Mouse (Mus musculus): ENCODE measurements around the gene Ubqln4.

The Ubqln4 gene

GRCm38 (mm10) chr3:88541622-88542401 is 11.7 kb upstream of the Ubqln4 start:
- no peak for DNase-seq (ENCODE audit: extremely low spot score, low spot score)

DNA sequence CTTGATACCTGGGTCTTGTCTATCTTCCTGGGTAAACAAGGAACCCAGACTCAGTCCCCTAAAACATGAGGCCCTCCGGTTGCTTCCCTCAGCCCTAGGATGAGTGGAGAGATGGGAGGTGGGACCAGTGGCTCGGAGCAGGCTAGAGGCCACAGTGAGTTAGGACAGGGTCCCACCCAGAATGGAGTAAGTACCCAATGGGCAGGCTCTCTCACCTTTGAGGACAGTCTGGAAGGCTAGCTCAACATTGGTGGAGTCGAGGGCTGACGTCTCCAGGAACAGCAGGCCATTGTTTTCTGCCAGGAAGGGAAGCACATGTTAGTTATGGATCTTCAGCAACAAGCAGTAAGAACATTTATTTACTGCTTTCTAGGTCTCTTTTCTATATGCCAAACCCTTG is 11.1 kb upstream of the Ubqln4 start:
- no peak for DNase-seq (ENCODE audit: extremely low spot score, low spot score)

DNA sequence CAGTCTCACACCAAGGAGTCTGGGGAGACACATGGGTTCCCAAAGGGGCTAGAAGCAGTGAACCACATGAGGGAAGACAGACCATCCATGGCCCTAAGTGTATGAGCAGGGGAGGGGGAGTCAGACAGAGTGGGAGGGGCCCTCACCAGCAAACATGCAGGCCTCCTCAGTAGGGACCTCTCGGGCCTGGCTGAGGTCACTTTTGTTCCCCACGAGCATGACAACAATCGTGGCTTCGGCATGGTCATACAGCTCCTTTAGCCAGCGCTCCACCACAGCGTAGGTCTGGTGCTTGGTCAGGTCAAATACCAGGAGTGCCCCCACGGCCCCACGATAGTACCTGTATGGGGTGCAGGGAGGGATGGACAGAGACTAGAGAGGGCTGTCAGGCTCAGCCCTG is 10.4 kb upstream of the Ubqln4 start:
- no peak for DNase-seq (ENCODE audit: extremely low spot score, low spot score)

GRCm38 (mm10) chr3:88543651-88544410 is 9.7 kb upstream of the Ubqln4 start:
- no peak for DNase-seq (ENCODE audit: extremely low spot score, low spot score)

- DNase-seq (ENCODE audit: extremely low spot score, low spot score), result no peak
Measured at GRCm38 (mm10) chr3:88544514-88544913, 9.0 kb upstream of the Ubqln4 start.

DNA sequence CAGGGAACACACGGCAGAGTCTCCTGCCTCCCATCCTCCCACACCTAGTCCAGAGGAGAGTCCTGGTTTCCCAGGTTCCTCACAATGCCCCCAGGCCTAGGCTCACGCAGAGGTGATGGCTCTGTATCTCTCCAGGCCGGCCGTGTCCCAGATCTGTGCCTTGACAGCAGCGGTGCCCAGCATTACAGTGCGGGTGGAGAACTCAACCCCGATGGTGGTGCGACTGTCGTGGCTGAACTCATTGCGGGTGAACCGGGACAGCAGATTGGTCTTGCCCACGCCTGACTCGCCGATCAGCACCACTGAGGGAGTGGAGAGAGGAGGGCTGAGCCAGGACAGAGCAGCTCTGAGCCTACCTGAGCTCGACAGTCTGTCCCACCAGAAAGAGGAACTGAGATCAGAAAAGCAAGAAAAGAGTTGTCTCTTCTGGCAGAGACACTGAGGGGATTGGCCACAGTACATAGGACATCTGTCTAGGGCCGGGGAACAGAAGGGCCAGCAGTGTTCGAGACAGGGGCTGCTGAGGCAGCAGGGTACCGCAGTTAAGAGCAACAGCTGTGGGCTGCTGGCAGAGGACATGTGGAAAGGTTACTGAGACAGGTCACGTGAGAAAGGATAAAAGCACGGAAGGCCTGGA is 8.5 kb upstream of the Ubqln4 start:
- DNase-seq (ENCODE audit: extremely low spot score, low spot score), result no peak

DNA sequence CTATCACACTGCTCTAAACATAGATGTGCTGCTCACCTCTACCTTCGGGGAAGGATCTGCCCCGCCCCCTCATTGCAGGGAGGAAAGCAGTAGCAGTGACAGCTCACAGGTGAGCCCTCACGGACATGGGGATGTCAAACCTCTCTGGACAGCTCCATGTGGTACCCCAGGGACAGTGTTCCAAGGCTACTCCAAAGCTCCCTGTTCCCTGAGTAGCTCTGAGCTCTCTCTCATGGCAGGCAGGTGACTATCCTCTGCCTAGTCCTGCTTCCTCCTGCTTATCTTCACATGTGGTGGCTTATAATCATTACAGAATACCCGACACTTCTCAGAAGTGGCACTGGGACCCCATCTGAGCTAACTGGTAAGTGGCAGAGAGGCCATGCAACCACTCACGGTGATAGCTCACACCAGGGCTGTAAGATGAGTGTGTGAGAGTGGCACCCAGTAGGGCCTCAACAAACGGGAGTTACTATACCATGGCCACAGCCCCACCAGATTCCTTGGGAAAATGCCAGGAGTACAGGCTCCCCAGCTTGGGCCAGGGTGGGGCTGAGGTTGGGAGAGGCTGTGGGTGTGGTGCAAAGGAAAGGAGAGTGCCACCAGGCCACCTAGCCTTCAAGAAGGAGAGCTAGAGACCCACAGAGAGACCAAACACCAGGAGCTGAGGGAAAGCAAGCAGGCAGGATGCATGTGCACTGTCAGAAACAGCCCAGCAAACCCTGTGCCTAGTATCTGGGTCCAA is 6.7 kb upstream of the Ubqln4 start:
- no peak for DNase-seq (ENCODE audit: extremely low spot score, low spot score)

GRCm38 (mm10) chr3:88548180-88548917 is 5.2 kb upstream of the Ubqln4 start, which contains the start of gene Rab25:
Gene Rab25 (minus strand): TSS chr3:88548300.
- no peak for DNase-seq (ENCODE audit: extremely low spot score, low spot score)

GRCm38 (mm10) chr3:88551586-88551985 is 2.0 kb upstream of the Ubqln4 start:
- no peak for DNase-seq (ENCODE audit: extremely low spot score, low spot score)

GRCm38 (mm10) chr3:88552082-88552645 is 1.4 kb upstream of the Ubqln4 start:
- no peak for DNase-seq (ENCODE audit: extremely low spot score, low spot score)

GRCm38 (mm10) chr3:88552676-88553524 is 658 bp upstream of the Ubqln4 start, which contains the start of gene Lamtor2:
Gene Lamtor2 (minus strand): TSS chr3:88553074.
- peak; percentile 96 for DNase-seq (ENCODE audit: extremely low spot score, low spot score)

- DNase-seq (ENCODE audit: extremely low spot score, low spot score), result no peak
Measured at GRCm38 (mm10) chr3:88553880-88554586, 475 bp downstream of the Ubqln4 start.

DNA sequence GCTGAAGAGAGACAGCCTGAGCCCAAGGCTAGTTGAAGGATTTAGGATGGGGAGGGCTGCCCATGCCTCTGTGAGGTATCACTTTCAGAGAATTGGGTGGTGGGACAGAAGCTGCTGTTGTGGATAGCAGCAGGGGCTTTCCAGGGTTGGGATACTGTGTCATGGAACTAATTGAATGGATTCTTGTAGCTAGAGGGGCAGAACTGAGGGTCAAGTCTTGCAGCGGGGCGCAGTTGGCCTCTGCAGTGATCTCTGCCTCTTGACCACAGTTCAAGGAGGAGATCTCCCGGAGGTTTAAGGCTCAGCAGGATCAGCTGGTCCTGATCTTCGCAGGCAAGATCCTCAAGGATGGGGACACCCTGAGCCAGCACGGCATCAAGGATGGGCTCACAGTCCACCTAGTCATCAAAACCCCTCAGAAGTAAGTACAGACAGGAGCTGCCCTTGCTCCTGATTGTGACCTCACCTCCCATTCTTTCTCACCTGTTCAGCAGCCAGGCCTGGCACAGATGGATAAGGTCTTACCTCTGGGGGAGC is 1.6 kb downstream of the Ubqln4 start:
- no peak for DNase-seq (ENCODE audit: extremely low spot score, low spot score)

DNA sequence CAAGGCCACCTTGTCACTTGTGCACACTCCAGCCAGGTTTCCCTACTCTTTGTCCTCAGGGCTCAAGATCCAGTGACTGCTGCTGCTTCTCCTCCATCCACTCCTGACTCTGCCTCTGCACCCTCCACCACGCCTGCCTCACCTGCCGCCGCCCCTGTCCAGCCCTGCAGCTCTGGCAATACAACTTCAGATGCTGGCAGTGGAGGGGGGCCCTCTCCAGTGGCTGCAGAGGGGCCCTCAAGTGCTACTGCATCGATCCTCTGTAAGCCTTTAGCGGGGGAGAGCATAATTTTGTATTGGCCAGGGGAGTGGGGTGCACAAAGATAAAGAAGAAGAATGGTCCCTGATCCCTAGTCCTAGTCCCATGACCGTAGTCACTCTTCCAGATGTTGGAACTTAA is 2.2 kb downstream of the Ubqln4 start:
- no peak for DNase-seq (ENCODE audit: extremely low spot score, low spot score)

DNA sequence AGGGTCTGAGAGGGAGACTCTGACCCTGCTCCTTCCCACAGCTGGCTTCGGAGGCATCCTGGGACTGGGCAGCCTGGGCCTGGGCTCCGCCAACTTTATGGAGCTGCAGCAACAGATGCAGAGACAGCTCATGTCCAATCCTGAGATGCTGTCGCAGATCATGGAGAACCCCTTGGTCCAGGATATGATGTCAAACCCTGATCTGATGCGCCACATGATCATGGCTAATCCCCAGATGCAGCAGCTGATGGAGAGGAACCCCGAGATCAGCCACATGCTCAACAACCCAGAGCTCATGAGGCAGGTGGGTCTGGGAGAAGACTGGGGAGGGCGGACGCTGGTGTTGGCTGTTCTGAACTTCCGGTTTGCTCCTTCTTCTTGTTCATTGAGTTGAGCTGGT is 3.1 kb downstream of the Ubqln4 start:
- no peak for DNase-seq (ENCODE audit: extremely low spot score, low spot score)

- DNase-seq (ENCODE audit: extremely low spot score, low spot score), result no peak
Measured at GRCm38 (mm10) chr3:88559596-88559995, 6.0 kb downstream of the Ubqln4 start.

DNA sequence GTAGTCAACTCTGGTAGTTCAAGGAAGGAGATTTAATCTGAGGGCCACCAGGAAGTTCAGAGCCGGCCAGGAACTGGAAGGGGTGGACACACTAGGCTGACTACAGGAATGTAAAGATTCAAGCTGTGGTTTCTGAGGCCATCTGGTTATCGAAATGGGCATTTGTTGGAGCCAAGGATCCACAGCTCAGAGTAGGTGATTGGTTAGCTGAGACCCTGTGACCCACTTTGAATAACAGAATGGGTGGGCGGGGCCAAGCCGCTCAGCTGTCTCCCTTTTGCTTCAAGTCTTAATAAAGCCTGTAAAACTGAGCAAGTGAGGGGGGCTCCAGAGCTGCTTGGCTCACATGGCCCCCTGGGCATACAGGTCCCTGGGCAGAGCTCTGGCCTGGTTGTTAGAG is 8.4 kb downstream of the Ubqln4 start:
- DNase-seq (ENCODE audit: extremely low spot score, low spot score), result peak; percentile 13

- no peak for DNase-seq (ENCODE audit: extremely low spot score, low spot score)
Measured at GRCm38 (mm10) chr3:88563442-88563841, 9.9 kb downstream of the Ubqln4 start.

DNA sequence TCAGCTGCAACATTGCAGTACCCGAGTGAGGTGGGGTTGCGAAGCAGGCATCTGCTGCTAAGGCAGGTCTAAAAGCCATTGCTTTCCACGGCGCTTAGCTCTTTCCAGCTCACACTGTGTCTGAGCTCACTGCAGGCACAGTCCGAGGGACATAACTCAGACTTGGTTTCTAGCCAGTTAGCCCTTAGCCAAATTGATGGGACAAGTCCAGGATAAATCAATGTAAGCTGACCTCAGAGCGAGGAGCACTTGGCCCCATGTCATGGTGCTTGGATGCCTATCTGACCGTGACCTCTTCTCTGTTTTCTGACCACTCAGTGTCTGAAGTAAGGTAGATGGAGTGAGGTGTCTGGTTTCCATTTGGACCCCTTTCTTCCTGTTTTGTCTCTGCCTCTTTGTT is 10.4 kb downstream of the Ubqln4 start:
- no peak for DNase-seq (ENCODE audit: extremely low spot score, low spot score)

Measured in neural tube, embryonic 10.5 days (tissue).